Mouse (Mus musculus) C2C12 (cell line): ENCODE data around the gene Gm6370. TPM values are rescaled to one million over a fixed set of nuclear protein-coding genes. Genes with fewer than 3 reads are reported as not detected.
"Not testable (repeated sequence)": the region's sequence is repeated elsewhere in the genome, so short reads cannot be mapped to it uniquely, and the experiment has no call there.

Experiments
- H3K27me3 ChIP-seq: one replicate; pipeline ENCODE4 v1.6.1; 2011; ENCODE audit not compliant: control insufficient read depth, insufficient read depth, insufficient read length
- H3K36me3 ChIP-seq: one replicate; pipeline ENCODE4 v1.6.1; 2011; ENCODE audit not compliant: control insufficient read depth, insufficient read depth
- H3K4me3 ChIP-seq: one replicate; pipeline ENCODE4 v1.5.1; 2011; ENCODE audit warnings: mild to moderate bottlenecking, control low read depth; ENCODE audit not compliant: poor library complexity, insufficient read depth, severe bottlenecking
- H3K79me2 ChIP-seq: one replicate; pipeline ENCODE4 v1.6.1; 2011; ENCODE audit not compliant: control insufficient read depth, insufficient read depth
- H3K79me3 ChIP-seq: one replicate; pipeline ENCODE4 v1.6.1; 2011; ENCODE audit warnings: low read depth, control low read depth
- H3ac ChIP-seq: one replicate; pipeline ENCODE3; 2011; ENCODE audit warnings: low read depth; ENCODE audit not compliant: control insufficient read depth, insufficient read length
- CEBPB ChIP-seq: IDR thresholded peaks from one replicate; pipeline ENCODE4 v1.6.1; 2011; ENCODE audit warnings: low read depth, mild to moderate bottlenecking, control low read depth, moderate library complexity
- CTCF ChIP-seq: IDR thresholded peaks from one replicate; pipeline ENCODE4 v1.5.1; 2011; ENCODE audit not compliant: control insufficient read depth, insufficient read depth, insufficient read length
- FOSL1 ChIP-seq: IDR thresholded peaks from one replicate; pipeline ENCODE4 v1.8.0; 2011; ENCODE audit warnings: mild to moderate bottlenecking, low read length; ENCODE audit not compliant: poor library complexity, insufficient read depth, severe bottlenecking
- MAX ChIP-seq: IDR thresholded peaks from one replicate; pipeline ENCODE4 v1.6.1; 2011; ENCODE audit warnings: mild to moderate bottlenecking, control low read depth
- MYOD1 ChIP-seq: IDR thresholded peaks from one replicate; pipeline ENCODE4 v1.6.1; 2011; ENCODE audit warnings: low read depth; ENCODE audit not compliant: control insufficient read depth, insufficient read length
- MYOG ChIP-seq: IDR thresholded peaks from one replicate; pipeline ENCODE4 v1.6.1; 2011; ENCODE audit not compliant: control insufficient read depth, insufficient read length; ENCODE audit errors: extremely low read depth
- USF1 ChIP-seq: IDR thresholded peaks from one replicate; pipeline ENCODE4 v1.6.1; 2011; ENCODE audit warnings: low read depth, mild to moderate bottlenecking, control low read depth, moderate library complexity
- long read RNA-seq, 2 experiments: library from polyadenylated mRNA; unstranded; transcript quantifications; one replicate each; pipeline ENCODE4 v2.0.0; 2019 to 2020
- polyA plus RNA-seq: library from polyadenylated mRNA; unstranded; fragments of >200 nt; fragmentation: generic; extraction: Trizol; gene quantifications from one replicate; pipeline ENCODE4 v1.2.1, GENCODE M21; 2012; ENCODE audit warnings: missing spikeins

The Gm6370 gene
- not detected for polyA plus RNA-seq
- long read RNA-seq, experiment 1, result 0 reads
- long read RNA-seq, experiment 2, result 0 reads

- H3ac ChIP-seq, H3K79me2 ChIP-seq, H3K36me3 ChIP-seq, H3K79me3 ChIP-seq, H3K4me3 ChIP-seq, H3K27me3 ChIP-seq: not testable (repeated sequence)
Observed at GRCm38 (mm10) chr5:146491063-146491462, at the start of gene Gm6370. Gene Gm6370, plus strand, starts transcription at chr5:146491363.

- TF ChIP-seq CEBPB, result no peak
- TF ChIP-seq MYOG, result no peak
- Histone ChIP-seq H3K36me3 (no peaks in the 10 kb centered on the region), H3K4me3 (no peak overlapping the region), H3ac (no peak overlapping the region), H3K27me3 (no peaks in the 10 kb centered on the region), H3K79me3 (no peaks in the 10 kb centered on the region), H3K79me2 (no peaks in the 10 kb centered on the region)
Observed at GRCm38 (mm10) chr5:146442767-146443166, 48.4 kb upstream of the Gm6370 start.

DNA sequence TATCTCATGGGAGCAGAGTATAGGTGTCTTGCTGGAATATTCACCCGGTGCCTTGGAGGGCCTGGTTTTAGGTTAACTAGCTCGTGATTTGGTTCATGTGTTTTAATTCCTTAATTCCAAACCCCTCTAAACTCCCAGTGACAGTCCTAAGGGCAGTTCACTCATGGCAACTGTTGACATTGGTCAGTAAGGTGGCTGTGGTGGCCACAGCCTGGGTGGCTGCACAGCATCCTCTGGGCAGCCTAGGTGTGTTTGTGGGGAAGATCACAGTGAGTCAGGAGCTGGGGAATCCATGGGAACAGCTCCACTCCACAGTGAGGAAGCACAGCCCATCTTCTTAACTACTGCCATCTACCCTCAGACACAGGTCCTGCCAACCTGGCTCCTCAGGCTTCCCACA lies 44.5 kb upstream of the Gm6370 start:
- no peak for TF ChIP-seq CTCF
- TF ChIP-seq USF1, result no peak
- TF ChIP-seq CEBPB, result no peak
- TF ChIP-seq FOSL1, result no peak
- no peak for TF ChIP-seq MAX
- no peak for TF ChIP-seq MYOD1
- TF ChIP-seq MYOG, result no peak
- H3K79me2 ChIP-seq, result no peaks in the 10 kb centered on the region
- no peaks in the 10 kb centered on the region for H3K27me3 ChIP-seq
- H3ac ChIP-seq, result no peak overlapping the region
- no peaks in the 10 kb centered on the region for H3K79me3 ChIP-seq
- no peak overlapping the region for H3K4me3 ChIP-seq
- H3K36me3 ChIP-seq, result no peaks in the 10 kb centered on the region

GRCm38 (mm10) chr5:146451592-146452254 lies 39.4 kb upstream of the Gm6370 start:
- Histone ChIP-seq H3ac (no peak overlapping the region), H3K79me2 (no peaks in the 10 kb centered on the region), H3K79me3 (no peaks in the 10 kb centered on the region), H3K36me3 (no peaks in the 10 kb centered on the region), H3K4me3 (no peak overlapping the region), H3K27me3 (no peaks in the 10 kb centered on the region)
- no peak for TF ChIP-seq CEBPB
- TF ChIP-seq MYOG, result no peak
- no peak for TF ChIP-seq CTCF
- TF ChIP-seq USF1, result no peak
- TF ChIP-seq FOSL1, result no peak
- no peak for TF ChIP-seq MAX
- TF ChIP-seq MYOD1, result no peak

DNA sequence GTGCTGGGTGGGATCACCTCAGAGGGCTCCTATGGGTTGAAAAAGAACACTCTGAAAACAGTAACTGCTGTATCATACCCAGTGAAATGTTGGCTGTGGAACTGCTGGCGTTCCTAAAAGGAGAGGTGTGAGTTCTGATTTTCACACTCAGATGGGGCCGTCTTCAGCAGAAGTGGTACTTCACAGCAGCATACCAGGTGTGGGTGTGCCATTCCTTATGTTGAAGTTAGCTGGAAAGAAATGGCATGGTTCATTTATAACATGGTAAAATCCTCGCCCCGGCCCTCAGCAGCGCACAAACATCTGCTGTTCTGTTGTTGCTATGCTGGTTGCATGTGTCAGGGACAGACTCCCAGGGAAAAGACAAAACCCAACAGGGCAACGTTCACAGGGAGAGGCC lies 37.6 kb upstream of the Gm6370 start:
- Histone ChIP-seq H3K79me2 (no peaks in the 10 kb centered on the region), H3K79me3 (no peaks in the 10 kb centered on the region), H3K27me3 (no peaks in the 10 kb centered on the region), H3K36me3 (no peaks in the 10 kb centered on the region), H3K4me3 (no peak overlapping the region), H3ac (no peak overlapping the region)
- TF ChIP-seq CEBPB (no peak), USF1 (no peak), CTCF (no peak), MAX (no peak), MYOD1 (no peak), MYOG (no peak), FOSL1 (no peak)

DNA sequence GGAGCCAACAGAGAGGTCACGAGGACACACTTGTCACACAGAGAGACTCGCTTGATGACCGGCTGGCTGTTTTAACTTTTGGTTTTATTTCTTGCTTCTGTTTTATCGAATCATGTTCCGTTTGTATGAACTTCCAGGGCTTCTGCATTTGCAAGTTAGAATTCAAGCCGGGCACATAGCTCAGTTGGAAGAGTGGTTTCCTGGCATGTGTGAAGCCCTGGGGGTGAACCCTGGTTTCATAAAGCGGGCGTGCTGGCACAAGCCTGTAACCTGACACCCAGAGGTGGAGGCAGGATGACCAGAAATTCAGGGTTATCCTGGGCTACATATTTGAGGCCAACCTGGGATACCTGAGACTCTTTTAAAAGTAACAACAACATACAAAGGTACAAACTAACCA lies 29.6 kb upstream of the Gm6370 start:
- no peaks in the 10 kb centered on the region for H3K79me3 ChIP-seq
- no peak for TF ChIP-seq MAX
- TF ChIP-seq CEBPB, result no peak
- no peak for TF ChIP-seq USF1
- no peak for TF ChIP-seq MYOD1
- H3K27me3 ChIP-seq, result no peaks in the 10 kb centered on the region
- H3K36me3 ChIP-seq, result no peaks in the 10 kb centered on the region
- no peak overlapping the region for H3K4me3 ChIP-seq
- no peak overlapping the region for H3ac ChIP-seq
- no peaks in the 10 kb centered on the region for H3K79me2 ChIP-seq
